9 mouse cellular contexts compared by ENCODE assay signal in genomic region chr1:63274046-63274730, GRCm38 (mm10). TPM values are rescaled to one million over a fixed set of nuclear protein-coding genes. Genes with fewer than 3 reads are reported as not detected.
DNase-seq lines count a peak whose midpoint lies in the region; ATAC-seq and TF ChIP-seq lines count a peak whose summit lies in the region.
"Had no signal": no experiment of that assay in that cellular context is flagged by ENCODE, and none has a peak within 500 bp of the region (broad histone marks: within the 10 kb centered on the region; RNA-seq: fewer than 3 reads in every experiment).

No protein-coding gene starts in this region.

- H3K4me2 ChIP-seq in kidney, embryonic 15.5 days, result peak overlapping the region; percentile 83
- peak overlapping the region; percentile 53 for H3K4me2 ChIP-seq in embryonic facial prominence, embryonic 12.5 days (replicated peaks)
- H3K4me2 ChIP-seq in hindbrain, postnatal 0 days (ENCODE audit: low read depth, low read length), result peak overlapping the region; percentile 56
- peak overlapping the region; percentile 51 for H3K4me2 ChIP-seq in midbrain, embryonic 16.5 days (ENCODE audit: low read length)

- H3K36me3 ChIP-seq in kidney, embryonic 15.5 days, result no peaks in the 10 kb centered on the region
- no peaks in the 10 kb centered on the region for H3K36me3 ChIP-seq in embryonic facial prominence, embryonic 12.5 days
- no peaks in the 10 kb centered on the region for H3K36me3 ChIP-seq in hindbrain, postnatal 0 days (ENCODE audit: insufficient read depth, low read length)
- no peaks in the 10 kb centered on the region for H3K36me3 ChIP-seq in midbrain, embryonic 16.5 days (ENCODE audit: control insufficient read depth, insufficient read depth, low read length)

- H3K9ac ChIP-seq in kidney, embryonic 15.5 days, result no peak overlapping the region
- no peak overlapping the region for H3K9ac ChIP-seq in embryonic facial prominence, embryonic 12.5 days
- H3K9ac ChIP-seq in hindbrain, postnatal 0 days (replicated peaks; ENCODE audit: low read length), result peak overlapping the region; percentile 67; the same call in 1 of the 2 replicates
- peak overlapping the region; percentile 73 for H3K9ac ChIP-seq in midbrain, embryonic 16.5 days (ENCODE audit: low read depth, low read length)

- intact Hi-C loops in gastrocnemius, postnatal 14 days (cut with DNase I; ENCODE audit: low total_unique reads), result no loop called here

- peak overlapping the region; percentile 64 for H3K4me3 ChIP-seq in kidney, embryonic 15.5 days (replicated peaks)
- peak overlapping the region; percentile 61 for H3K4me3 ChIP-seq in embryonic facial prominence, embryonic 12.5 days
- peak overlapping the region; percentile 43 for H3K4me3 ChIP-seq in hindbrain, postnatal 0 days (ENCODE audit: low read length)
- H3K4me3 ChIP-seq in midbrain, embryonic 16.5 days (ENCODE audit: low read depth, low read length), result peak overlapping the region; percentile 57

- H3K27me3 ChIP-seq in kidney, embryonic 15.5 days, result peaks cover 82% of the 10 kb centered on the region
- peaks cover 29% of the 10 kb centered on the region for H3K27me3 ChIP-seq in embryonic facial prominence, embryonic 12.5 days
- H3K27me3 ChIP-seq in hindbrain, postnatal 0 days (ENCODE audit: insufficient read depth, low read length), result peaks cover 28% of the 10 kb centered on the region
- peaks cover 18% of the 10 kb centered on the region for H3K27me3 ChIP-seq in midbrain, embryonic 16.5 days (ENCODE audit: control insufficient read depth, insufficient read depth, low read depth, low read length)

- no peaks in the 10 kb centered on the region for H3K9me3 ChIP-seq in kidney, embryonic 15.5 days (replicated peaks)
- H3K9me3 ChIP-seq in embryonic facial prominence, embryonic 12.5 days, result no peaks in the 10 kb centered on the region
- no peaks in the 10 kb centered on the region for H3K9me3 ChIP-seq in hindbrain, postnatal 0 days (ENCODE audit: low read length)
- no peaks in the 10 kb centered on the region for H3K9me3 ChIP-seq in midbrain, embryonic 16.5 days (replicated peaks; ENCODE audit: control insufficient read depth, low read length, poor library complexity, severe bottlenecking)

- 13% methylated on average over 19 of the region's 19 CpGs for WGBS in kidney, embryonic 15.5 days
- WGBS in embryonic facial prominence, embryonic 12.5 days, result 12% methylated on average over 19 of the region's 19 CpGs
- 6% methylated on average over 19 of the region's 19 CpGs for WGBS in hindbrain, postnatal 0 days
- WGBS in midbrain, embryonic 16.5 days, result 8% methylated on average over 19 of the region's 19 CpGs

- ATAC-seq in kidney, embryonic 15.5 days (replicated peaks; ENCODE audit: low FRiP score), result no peak
- ATAC-seq in embryonic facial prominence, embryonic 12.5 days (ENCODE audit: insufficient number of reproducible peaks, insufficient read depth, low FRiP score, low TSS enrichment), result no peak
- ATAC-seq in hindbrain, postnatal 0 days, result no peak
- no peak for ATAC-seq in midbrain, embryonic 16.5 days

- TF ChIP-seq CTCF in hindbrain, postnatal 0 days (IDR thresholded peaks at IDR 0.05; ENCODE audit: low read depth), result no peak

- no peak for DNase-seq in kidney, postnatal 14 days
- DNase-seq in hindbrain, postnatal 0 days (ENCODE audit: low spot score), result peak; percentile 57
- DNase-seq in adrenal gland, adult (ENCODE audit: inconsistent age in 2 of 2, low spot score in 1 of 2), result no peak
- no peak for DNase-seq in spleen, postnatal 14 days (ENCODE audit: low spot score in 2 of 2)
- DNase-seq in gastrocnemius, postnatal 14 days, result no peak

- H3K4me1 ChIP-seq in kidney, embryonic 15.5 days, result peaks cover 14% of the 10 kb centered on the region
- H3K4me1 ChIP-seq in embryonic facial prominence, embryonic 12.5 days, result no peaks in the 10 kb centered on the region
- H3K4me1 ChIP-seq in hindbrain, postnatal 0 days (ENCODE audit: insufficient read depth, low read length), result no peaks in the 10 kb centered on the region
- H3K4me1 ChIP-seq in midbrain, embryonic 16.5 days (ENCODE audit: control insufficient read depth, insufficient read depth, low read length), result no peaks in the 10 kb centered on the region; the same call in 1 of the 2 replicates

- no peak overlapping the region for H3K27ac ChIP-seq in kidney, embryonic 15.5 days
- no peak overlapping the region for H3K27ac ChIP-seq in embryonic facial prominence, embryonic 12.5 days
- H3K27ac ChIP-seq in hindbrain, postnatal 0 days, result peak overlapping the region; percentile 76; the same call in 1 of the 2 replicates
- H3K27ac ChIP-seq in midbrain, embryonic 16.5 days (ENCODE audit: low read length), result no peak overlapping the region; the same call in 1 of the 2 replicates

RNA-seq across cellular contexts. Expression of gene Zdbf2, which starts 1.1 kb away (rescaled TPM):
- 8.4 and 9.1 TPM in 2 replicates for polyA plus RNA-seq in kidney, embryonic 15.5 days (2015; fragmentation: Nextera tagmentation; extraction: Ambion mirVana)
- 22.2 and 24.0 TPM in 2 replicates for polyA plus RNA-seq in embryonic facial prominence, embryonic 12.5 days (2016; fragmentation: Nextera tagmentation; extraction: Ambion mirVana)
- total RNA-seq in hindbrain, postnatal 0 days (2014; rRNA removed), result 17.4 and 30.5 TPM in 2 replicates
- 36.4 and 38.2 TPM in 2 replicates for polyA plus RNA-seq in hindbrain, postnatal 0 days (2015; fragmentation: Nextera tagmentation; extraction: Ambion mirVana)
- polyA plus RNA-seq in midbrain, embryonic 16.5 days (2015; fragmentation: Nextera tagmentation; extraction: Ambion mirVana), result 35.4 and 50.3 TPM in 2 replicates
- total RNA-seq in gastrocnemius, postnatal 14 days (2021), result 10 to 100 TPM; 10.1 to 14.1 TPM
- total RNA-seq: MEL had no signal

RNA-seq across cellular contexts. Expression of gene Gpr1, which starts 59.8 kb away (rescaled TPM):
- 0.10 and 0.13 TPM in 2 replicates for polyA plus RNA-seq in kidney, embryonic 15.5 days (2015; fragmentation: Nextera tagmentation; extraction: Ambion mirVana)
- 0.15 and 0.24 TPM in 2 replicates for polyA plus RNA-seq in embryonic facial prominence, embryonic 12.5 days (2016; fragmentation: Nextera tagmentation; extraction: Ambion mirVana)
- total RNA-seq in hindbrain, postnatal 0 days (2014; rRNA removed), result 1.2 TPM in 1 of 2 replicates, not detected in the other
- polyA plus RNA-seq in hindbrain, postnatal 0 days (2015; fragmentation: Nextera tagmentation; extraction: Ambion mirVana), result 0.34 and 0.48 TPM in 2 replicates
- 0.88 and 1.1 TPM in 2 replicates for polyA plus RNA-seq in midbrain, embryonic 16.5 days (2015; fragmentation: Nextera tagmentation; extraction: Ambion mirVana)
- under 1 TPM; 0.53 to 0.69 TPM for total RNA-seq in gastrocnemius, postnatal 14 days (2021)
- total RNA-seq: MEL had no signal

Comparison
In these comparisons a context has a peak if more than half of its experiments do, and no peak if none do; other contexts are left out.
1. H3K9ac ChIP-seq: peak in hindbrain, postnatal 0 days (single experiment) and midbrain, embryonic 16.5 days (single experiment); none in kidney, embryonic 15.5 days (single experiment) and embryonic facial prominence, embryonic 12.5 days (single experiment).
2. Peak in every context shown above with its lines, with median percentiles within 50 percentile points of each other: H3K4me2 ChIP-seq and H3K4me3 ChIP-seq.